Mouse (Mus musculus): ENCODE results near the gene Schip1. TPM values are rescaled to one million over a fixed set of nuclear protein-coding genes. Genes with fewer than 3 reads are reported as not detected.

The Schip1 gene
- total RNA-seq, 2 experiments from 2014 or later = 98.9 to 126 TPM

- no peak for DNase-seq (ENCODE audit: low spot score)
Measured at GRCm38 (mm10) chr3:68499532-68500152, 435.0 kb downstream of the Schip1 start.

GRCm38 (mm10) chr3:68504838-68505237, 440.2 kb downstream of the Schip1 start:
- DNase-seq (ENCODE audit: low spot score) = no peak

GRCm38 (mm10) chr3:68506769-68507318, 442.2 kb downstream of the Schip1 start:
- DNase-seq (ENCODE audit: low spot score) = peak; percentile 21

- DNase-seq (ENCODE audit: low spot score) = peak; percentile 61
Measured at GRCm38 (mm10) chr3:68508629-68509028, 444.0 kb downstream of the Schip1 start.

GRCm38 (mm10) chr3:68510872-68511271, 446.3 kb downstream of the Schip1 start:
- DNase-seq (ENCODE audit: low spot score) = no peak

- no peak for DNase-seq (ENCODE audit: low spot score)
Measured at GRCm38 (mm10) chr3:68511744-68512143, 447.1 kb downstream of the Schip1 start.

GRCm38 (mm10) chr3:68512327-68512726, 447.7 kb downstream of the Schip1 start:
- DNase-seq (ENCODE audit: low spot score) = no peak

- no peak for DNase-seq (ENCODE audit: low spot score)
Measured at GRCm38 (mm10) chr3:68513340-68514119, 448.9 kb downstream of the Schip1 start.

- DNase-seq (ENCODE audit: low spot score) = no peak
Measured at GRCm38 (mm10) chr3:68514120-68514497, 449.5 kb downstream of the Schip1 start.

GRCm38 (mm10) chr3:68514717-68515116, 450.1 kb downstream of the Schip1 start:
- no peak for DNase-seq (ENCODE audit: low spot score)

GRCm38 (mm10) chr3:68516393-68517081, 451.9 kb downstream of the Schip1 start:
- DNase-seq (ENCODE audit: low spot score) = no peak

GRCm38 (mm10) chr3:68517236-68517635, 452.6 kb downstream of the Schip1 start:
- no peak for DNase-seq (ENCODE audit: low spot score)

GRCm38 (mm10) chr3:68518041-68518440, 453.4 kb downstream of the Schip1 start:
- no peak for DNase-seq (ENCODE audit: low spot score)

- DNase-seq (ENCODE audit: low spot score) = no peak
Measured at GRCm38 (mm10) chr3:68518586-68518985, 454.0 kb downstream of the Schip1 start.

GRCm38 (mm10) chr3:68525361-68525878, 460.8 kb downstream of the Schip1 start:
- no peak for DNase-seq (ENCODE audit: low spot score)

- no peak for DNase-seq (ENCODE audit: low spot score)
Measured at GRCm38 (mm10) chr3:68526416-68526815, 461.8 kb downstream of the Schip1 start.

- no peak for DNase-seq (ENCODE audit: low spot score)
Measured at GRCm38 (mm10) chr3:68527182-68527581, 462.6 kb downstream of the Schip1 start.

GRCm38 (mm10) chr3:68531908-68532307, 467.3 kb downstream of the Schip1 start:
- no peak for DNase-seq (ENCODE audit: low spot score)

GRCm38 (mm10) chr3:68534571-68535051, 470.0 kb downstream of the Schip1 start:
- DNase-seq (ENCODE audit: low spot score) = no peak

- DNase-seq (ENCODE audit: low spot score) = no peak
Measured at GRCm38 (mm10) chr3:68535160-68535728, 470.6 kb downstream of the Schip1 start.

GRCm38 (mm10) chr3:68536071-68536470, 471.5 kb downstream of the Schip1 start:
- no peak for DNase-seq (ENCODE audit: low spot score)

Data from gastrocnemius, adult 18-20 months (tissue).